Mouse (Mus musculus) heart, adult 2 months (tissue): ENCODE measurements at regions not wholly inside any gene's neighbourhood (a gene's known extent, or its start where the extent isn't known, plus 50 kb on each side); places are given as distances from the start of the nearest gene placed in this dataset.

Experiments
- DNase-seq, 2 experiments: peaks; one replicate each; pipeline ENCODE4 v3.0.0; 2021
- H3K27ac ChIP-seq: fragments of 200-600 bp; 2 replicates; pipeline ENCODE4 v1.8.1; 2022
- H3K27me3 ChIP-seq: fragments of 200-500 bp; 2 replicates; pipeline ENCODE4 v1.6.1; 2012; ENCODE audit warnings: mild to moderate bottlenecking, low read length, inconsistent platforms, mixed read lengths; ENCODE audit not compliant: control insufficient read depth, insufficient read depth
- H3K36me3 ChIP-seq: fragments of 200-500 bp; 2 replicates; pipeline ENCODE4 v1.6.1; 2012; ENCODE audit warnings: low read length, inconsistent platforms; ENCODE audit not compliant: control insufficient read depth, insufficient read depth
- H3K4me1 ChIP-seq: fragments of 200-500 bp; 2 replicates; pipeline ENCODE4 v1.6.1; 2011; ENCODE audit warnings: low read length; ENCODE audit not compliant: control insufficient read depth, insufficient read depth
- H3K4me3 ChIP-seq: fragments of 200-600 bp; 2 replicates; pipeline ENCODE4 v1.8.1; 2022
- H3K79me2 ChIP-seq: fragments of 200-500 bp; replicated peaks from 2 replicates; pipeline ENCODE4 v1.6.1; 2012; ENCODE audit warnings: mild to moderate bottlenecking, inconsistent platforms, low read length, moderate library complexity, mixed read lengths; ENCODE audit not compliant: control insufficient read depth, insufficient read depth
- H3K9ac ChIP-seq: fragments of 200-500 bp; 2 replicates; pipeline ENCODE4 v1.6.1; 2012; ENCODE audit warnings: low read depth, mild to moderate bottlenecking, control low read depth, inconsistent platforms, low read length, mixed read lengths
- CTCF ChIP-seq: fragments of 200-600 bp; IDR thresholded peaks from 2 replicates; pipeline ENCODE4 v1.8.1; 2022; ENCODE audit warnings: antibody characterized with exemption, mild to moderate bottlenecking, moderate library complexity
- EP300 ChIP-seq: fragments of 200-500 bp; IDR thresholded peaks from 2 replicates; pipeline ENCODE4 v1.6.1; 2011; ENCODE audit warnings: low read depth, low read length, control low read depth; ENCODE audit not compliant: insufficient read depth
- POLR2A ChIP-seq: fragments of 200-500 bp; IDR thresholded peaks from 2 replicates; pipeline ENCODE4 v1.6.1; 2011; ENCODE audit warnings: mild to moderate bottlenecking, low read depth, low read length, control low read depth; ENCODE audit not compliant: insufficient read depth
- WGBS: fragments of 180-500 bp; shearing (Covaris S2); methylation state at CpG from one replicate; pipeline ENCODE4 v1.1.7; 2018; 5-methylcytosine and 5-hydroxymethylcytosine counted together
- intact Hi-C: fragments of 180-260 bp; cut with DNase I; formaldehyde crosslinking; loops from one replicate; pipeline ENCODE4 v1.15.1; 2025

GRCm38 (mm10) chr4:83102893-83103292 lies 50.8 kb upstream of the Frem1 start:
- 92% methylated on average over 2 of the region's 2 CpGs for WGBS
- no peaks in the 10 kb centered on the region for H3K36me3 ChIP-seq
- H3K27ac ChIP-seq, result no peak overlapping the region
- no peak overlapping the region for H3K9ac ChIP-seq
- H3K27me3 ChIP-seq, result no peaks in the 10 kb centered on the region
- intact Hi-C loops, result no loop called here
- peaks cover 2% of the 10 kb centered on the region; the same call in 1 of the 2 replicates for H3K4me1 ChIP-seq
- DNase-seq, result no peak
- H3K79me2 ChIP-seq, result no peaks in the 10 kb centered on the region
- no peak for TF ChIP-seq EP300
- TF ChIP-seq POLR2A, result no peak
- no peak for TF ChIP-seq CTCF
- no peak overlapping the region for H3K4me3 ChIP-seq

GRCm38 (mm10) chr4:83102022-83102421 lies 49.9 kb upstream of the Frem1 start:
- 72% methylated on average over 3 of the region's 3 CpGs for WGBS
- no peak for DNase-seq
- Histone ChIP-seq H3K4me3 (no peak overlapping the region), H3K27ac (no peak overlapping the region), H3K79me2 (no peaks in the 10 kb centered on the region), H3K4me1 (peaks cover 2% of the 10 kb centered on the region; the same call in 1 of the 2 replicates), H3K36me3 (no peaks in the 10 kb centered on the region), H3K27me3 (no peaks in the 10 kb centered on the region), H3K9ac (no peak overlapping the region)
- TF ChIP-seq EP300 (no peak), POLR2A (no peak), CTCF (no peak)
- intact Hi-C loops, result no loop called here
